Mouse (Mus musculus) ES-Bruce4 (cell line): ENCODE data around the gene Tmem218.

Experiments
- CTCF ChIP-seq: IDR thresholded peaks from one replicate; pipeline ENCODE4 v1.8.1; 2011; ENCODE audit warnings: low read depth, low read length
- POLR2A ChIP-seq: IDR thresholded peaks from one replicate; pipeline ENCODE4 v1.8.1; 2011; ENCODE audit warnings: low read length; ENCODE audit not compliant: insufficient read depth

- TF ChIP-seq POLR2A (no peak), CTCF (no peak)
These were observed 17.6 kb downstream of the Tmem218 start for GRCm38 (mm10) chr9:37225581-37225980.
